Mouse (Mus musculus) telencephalon, adult 2 months (tissue): Measurements from ENCODE around the gene Gm17545.

ENCODE experiments used
- DNase-seq: peaks from one replicate; pipeline ENCODE4 v3.0.0-alpha.2; 2011; ENCODE audit warnings: low read depth, low spot score

The Gm17545 gene

GRCm38 (mm10) chr9:22443157-22443556 is 10.9 kb upstream of the Gm17545 start:
- DNase-seq = no peak

GRCm38 (mm10) chr9:22445123-22445522 is 9.0 kb upstream of the Gm17545 start:
- DNase-seq = no peak

- DNase-seq = no peak
Observed at GRCm38 (mm10) chr9:22447213-22447612, 6.9 kb upstream of the Gm17545 start.

- DNase-seq = no peak
Observed at GRCm38 (mm10) chr9:22448420-22448819, 5.7 kb upstream of the Gm17545 start.

- no peak for DNase-seq
Observed at GRCm38 (mm10) chr9:22449209-22449608, 4.9 kb upstream of the Gm17545 start.

- no peak for DNase-seq
Observed at GRCm38 (mm10) chr9:22452697-22453096, 1.4 kb upstream of the Gm17545 start.

- DNase-seq = no peak
Observed at GRCm38 (mm10) chr9:22453501-22453924, 577 bp upstream of the Gm17545 start.

GRCm38 (mm10) chr9:22455041-22455440 is 951 bp downstream of the Gm17545 start:
- no peak for DNase-seq

GRCm38 (mm10) chr9:22457142-22457835 is 3.2 kb downstream of the Gm17545 start:
- no peak for DNase-seq

- no peak for DNase-seq
Observed at GRCm38 (mm10) chr9:22461946-22462345, 7.9 kb downstream of the Gm17545 start.

GRCm38 (mm10) chr9:22466212-22466611 is 12.1 kb downstream of the Gm17545 start:
- DNase-seq = no peak

- no peak for DNase-seq
Observed at GRCm38 (mm10) chr9:22467371-22468169, 13.5 kb downstream of the Gm17545 start.

GRCm38 (mm10) chr9:22468170-22468898 is 14.2 kb downstream of the Gm17545 start:
- DNase-seq = no peak

GRCm38 (mm10) chr9:22468899-22469259 is 14.8 kb downstream of the Gm17545 start:
- DNase-seq = no peak

- DNase-seq = no peak
Observed at GRCm38 (mm10) chr9:22469643-22470042, 15.6 kb downstream of the Gm17545 start, which contains the start of gene Rp9. Gene Rp9 (minus strand): TSS chr9:22469743.

- peak; percentile 97 for DNase-seq
Observed at GRCm38 (mm10) chr9:22475424-22475868, 21.4 kb downstream of the Gm17545 start, which contains the start of gene Bbs9. Gene Bbs9 (plus strand): TSS chr9:22475715.

- peak; percentile 40 for DNase-seq
Observed at GRCm38 (mm10) chr9:22476265-22476664, 22.2 kb downstream of the Gm17545 start.

GRCm38 (mm10) chr9:22478946-22479345 is 24.9 kb downstream of the Gm17545 start:
- no peak for DNase-seq

GRCm38 (mm10) chr9:22483866-22484561 is 29.9 kb downstream of the Gm17545 start:
- DNase-seq = peak; percentile 45

GRCm38 (mm10) chr9:22484562-22485308 is 30.6 kb downstream of the Gm17545 start:
- no peak for DNase-seq

GRCm38 (mm10) chr9:22486211-22486610 is 32.1 kb downstream of the Gm17545 start:
- DNase-seq = no peak
